In genomic region chr6:52487861-52488260, GRCm38 (mm10) we compare ENCODE assay signal across 15 mouse cellular contexts.
"Had no signal": no experiment of that assay in that cellular context is flagged by ENCODE, and none has a peak within 500 bp of the region (broad histone marks: within the 10 kb centered on the region; RNA-seq: fewer than 3 reads in every experiment).

No protein-coding gene starts in this region.

- H3K27me3 ChIP-seq: midbrain, embryonic 12.5 days; neural tube, embryonic 12.5 days; stomach, embryonic 15.5 days had no signal

- H3K4me3 ChIP-seq: midbrain, embryonic 10.5 days; midbrain, embryonic 12.5 days; myocyte; neural tube, embryonic 12.5 days; stomach, embryonic 15.5 days had no signal

- H3K36me3 ChIP-seq: midbrain, embryonic 10.5 days; midbrain, embryonic 12.5 days; neural tube, embryonic 12.5 days; stomach, embryonic 15.5 days had no signal

- DNase-seq: lung, adult 18-20 months; lung, embryonic 14.5 days; lung, postnatal 10 days; lung, postnatal 4 days; midbrain, embryonic 14.5 days; right cerebral cortex, postnatal 14 days; thymus, adult 2 months; thymus, postnatal 25 days; thymus, postnatal 4 days had no signal

- H3K27ac ChIP-seq: midbrain, embryonic 10.5 days; midbrain, embryonic 12.5 days; neural tube, embryonic 12.5 days; stomach, embryonic 15.5 days; stomach, postnatal 0 days had no signal

- H3K4me1 ChIP-seq: stomach, embryonic 15.5 days had no signal

- H3K9me3 ChIP-seq: midbrain, embryonic 10.5 days; midbrain, embryonic 12.5 days; neural tube, embryonic 12.5 days; stomach, embryonic 15.5 days had no signal
